Mouse (Mus musculus) lung, adult 10 weeks (tissue): Measurements from ENCODE around the gene Thumpd3. TPM values are rescaled to one million over a fixed set of nuclear protein-coding genes. Genes with fewer than 3 reads are reported as not detected.

Experiments
- polyA plus RNA-seq: library from polyadenylated mRNA; stranded (reverse); fragments of 350-450 nt; fragmentation: Illumina TruSeq; extraction: RNeasy Lipid Tissue Mini Kit (QIAGEN cat#74804); gene quantifications from one replicate; pipeline ENCODE4 v1.2.3, GENCODE M21; 2014; ENCODE audit warnings: low read depth, low replicate concordance; ENCODE audit not compliant: insufficient read depth

Thumpd3 gene
- 20.8 TPM for polyA plus RNA-seq

DNA sequence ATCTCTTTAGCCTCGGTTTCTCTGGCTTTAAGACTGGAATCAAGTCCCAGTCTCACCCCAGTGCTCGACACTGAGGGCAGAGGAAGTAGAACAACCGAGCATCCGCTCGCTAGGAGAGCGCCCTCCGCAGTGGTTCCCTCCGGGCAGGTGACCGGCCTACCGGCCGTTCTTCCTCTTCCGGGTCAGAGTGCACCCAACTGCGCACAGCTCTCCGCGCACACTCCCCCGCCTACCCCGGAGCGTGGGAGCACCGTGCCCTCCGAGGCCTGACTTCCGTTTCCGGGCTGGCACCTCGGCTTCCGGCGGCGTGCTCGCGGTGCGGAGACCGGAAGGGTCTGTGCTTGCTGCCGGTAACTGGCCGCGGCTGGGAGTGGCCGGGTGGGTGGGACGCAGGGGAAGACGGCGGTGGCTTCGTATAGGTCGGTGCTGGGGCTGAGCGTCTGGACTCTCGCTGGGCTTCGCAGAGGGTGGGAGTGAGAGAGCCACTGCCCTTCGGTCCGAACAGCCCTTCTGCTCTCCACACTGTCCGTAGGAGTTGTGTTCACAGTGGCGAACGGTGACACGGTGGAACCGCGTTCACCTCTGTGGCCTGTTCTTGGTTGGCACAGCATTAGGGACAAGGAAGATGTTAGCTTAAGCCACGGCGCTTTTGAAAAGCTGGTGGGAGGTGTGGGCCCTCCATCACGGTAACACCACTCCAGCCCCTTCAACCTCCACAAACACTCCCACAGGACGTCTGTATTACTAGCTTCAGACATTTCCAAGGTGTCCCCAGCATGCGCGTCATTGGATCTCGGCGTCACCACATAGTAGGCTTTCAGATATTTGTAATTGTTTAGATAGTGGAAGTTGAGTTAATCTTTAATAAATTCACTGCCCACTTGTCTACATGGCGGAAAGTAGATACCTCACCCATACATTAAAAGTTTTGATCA, at the start of gene Thumpd3:
Gene Thumpd3 (plus strand): TSS at position 185 of the 935 bp plus-strand sequence.

GRCm38 (mm10) chr6:113076686-113077516, 30.9 kb downstream of the Thumpd3 start, which contains the start of gene Setd5:
Gene Setd5 (plus strand): TSS chr6:113077365.

Other genes starting within 250 kb of the Thumpd3 start
- 0.66 TPM for gene Srgap3, start 99.0 kb upstream of the Thumpd3 start, polyA plus RNA-seq
- 14.0 TPM for gene Setd5, start 31.1 kb downstream of the Thumpd3 start, polyA plus RNA-seq
- gene Lhfpl4, start 149.2 kb downstream of the Thumpd3 start, polyA plus RNA-seq = 0.27 TPM
- gene Mtmr14, start 191.6 kb downstream of the Thumpd3 start, polyA plus RNA-seq = 19.0 TPM
- gene Cpne9, start 236.1 kb downstream of the Thumpd3 start, polyA plus RNA-seq = not detected